Mouse (Mus musculus): ENCODE results near the gene Rnf121. TPM values are rescaled to one million over a fixed set of nuclear protein-coding genes. Genes with fewer than 3 reads are reported as not detected.
A peak's percentile ranks its signal among the peaks of the same experiment; 100 is the strongest.

Rnf121 gene
- total and polyA plus RNA-seq, 2 experiments from 2014 or later = 23.4 to 34.2 TPM

DNA sequence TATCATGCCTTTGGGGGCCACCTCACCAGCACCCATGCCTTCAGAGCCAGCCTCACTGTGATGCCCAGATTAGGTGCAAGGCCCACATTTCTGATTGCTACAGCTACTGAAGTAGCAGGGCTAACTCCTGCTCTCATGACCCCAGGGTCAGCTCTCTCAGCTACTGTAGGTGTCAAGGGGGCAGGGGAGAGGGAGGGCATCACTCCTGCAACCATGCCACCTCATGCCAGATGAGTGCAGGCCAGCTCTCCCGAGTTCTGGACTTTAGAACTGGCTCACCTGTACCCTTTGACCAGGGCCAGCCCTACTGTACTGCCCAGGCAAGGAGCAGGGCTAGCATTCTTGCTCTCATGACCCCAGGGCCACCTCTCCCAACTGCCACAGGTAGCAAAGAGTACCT is 82.5 kb downstream of the Rnf121 start:
- ATAC-seq (no peak), DNase-seq (no peak)
- 92% methylated on average over 1 of the region's 1 CpGs for WGBS

DNA sequence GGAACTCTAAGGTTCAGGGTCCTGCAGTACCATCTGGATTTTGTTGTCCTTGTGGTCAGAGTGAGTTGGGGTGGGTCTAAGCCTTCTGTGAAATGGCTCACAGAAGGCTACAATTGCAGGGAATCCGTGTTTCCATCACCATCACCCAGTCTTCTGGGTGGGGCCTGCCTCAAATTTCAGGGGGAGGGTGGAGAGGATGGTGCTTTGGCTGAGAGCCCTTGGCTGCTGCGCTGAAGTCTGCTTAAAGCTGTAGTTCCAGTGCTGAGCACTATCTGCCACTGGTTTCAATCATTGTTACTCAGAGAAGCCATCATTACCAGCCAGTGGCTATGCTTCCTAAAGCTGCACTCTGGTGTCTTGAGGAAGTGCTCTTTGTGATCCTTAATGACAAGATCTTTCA is 90.8 kb downstream of the Rnf121 start:
- 58% methylated on average over 2 of the region's 2 CpGs for WGBS
- peaks cover 7% of the 10 kb centered on the region for H3K4me1 ChIP-seq (ENCODE audit: insufficient read depth)
- no peak for ATAC-seq
- no peaks in the 10 kb centered on the region for H3K9me3 ChIP-seq (ENCODE audit: low read length)
- no peak for TF ChIP-seq CTCF (IDR thresholded peaks at IDR 0.05; ENCODE audit: low read depth)
- DNase-seq = no peak
- 0 out of 2 replicates have a peak, but pooled peaks cover 4% of the 10 kb centered on the region for H3K36me3 ChIP-seq (ENCODE audit: insufficient read depth)
- H3K4me2 ChIP-seq (ENCODE audit: low read depth) = no peak overlapping the region
- no peak overlapping the region for H3K9ac ChIP-seq
- H3K4me3 ChIP-seq (ENCODE audit: low read depth, low read length) = no peak overlapping the region
- H3K27me3 ChIP-seq (ENCODE audit: insufficient read depth, low read length) = no peaks in the 10 kb centered on the region
- no peak overlapping the region for H3K27ac ChIP-seq (ENCODE audit: low read depth, low read length)

More for the DNA sequence above, 82.5 kb downstream of the Rnf121 start:
- no peak for TF ChIP-seq CTCF (IDR thresholded peaks at IDR 0.05; ENCODE audit: low read depth)
- H3K27me3 ChIP-seq (ENCODE audit: insufficient read depth, low read length) = no peaks in the 10 kb centered on the region
- no peak overlapping the region for H3K9ac ChIP-seq
- no peaks in the 10 kb centered on the region for H3K4me1 ChIP-seq (ENCODE audit: insufficient read depth)
- peaks cover 10% of the 10 kb centered on the region for H3K36me3 ChIP-seq (ENCODE audit: insufficient read depth)
- H3K4me3 ChIP-seq (ENCODE audit: low read depth, low read length) = no peak overlapping the region
- H3K4me2 ChIP-seq (ENCODE audit: low read depth) = no peak overlapping the region
- H3K9me3 ChIP-seq (ENCODE audit: low read length) = no peaks in the 10 kb centered on the region
- H3K27ac ChIP-seq (ENCODE audit: low read depth, low read length) = no peak overlapping the region

DNA sequence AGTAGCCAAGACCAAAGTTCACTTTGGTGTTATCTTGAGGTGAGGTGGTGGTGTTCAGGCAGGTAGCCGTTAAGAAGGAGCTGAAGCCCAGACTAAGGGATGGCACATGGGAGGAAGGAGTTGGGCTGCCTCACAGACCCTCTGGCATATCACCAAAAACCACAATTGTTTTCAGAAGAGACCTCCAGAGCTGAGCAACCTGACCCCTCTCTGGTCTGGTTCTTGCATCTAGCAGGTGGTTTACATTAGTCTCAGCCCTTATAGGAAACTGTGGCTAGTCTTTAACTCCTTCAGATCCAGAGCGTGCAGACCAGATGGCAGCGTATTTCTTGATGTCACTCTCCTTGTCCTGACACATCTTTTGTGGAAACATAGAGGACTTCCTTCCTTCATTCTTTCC is 91.5 kb downstream of the Rnf121 start:
- no peak for TF ChIP-seq CTCF (IDR thresholded peaks at IDR 0.05; ENCODE audit: low read depth)
- ATAC-seq (no peak), DNase-seq (no peak)
- Histone ChIP-seq H3K4me2 (ENCODE audit: low read depth) (no peak overlapping the region), H3K4me3 (ENCODE audit: low read depth, low read length) (no peak overlapping the region), H3K9ac (no peak overlapping the region), H3K36me3 (ENCODE audit: insufficient read depth) (0 out of 2 replicates have a peak, but pooled peaks cover 4% of the 10 kb centered on the region), H3K9me3 (ENCODE audit: low read length) (no peaks in the 10 kb centered on the region), H3K27ac (ENCODE audit: low read depth, low read length) (no peak overlapping the region), H3K27me3 (ENCODE audit: insufficient read depth, low read length) (no peaks in the 10 kb centered on the region), H3K4me1 (ENCODE audit: insufficient read depth) (peaks cover 13% of the 10 kb centered on the region)
- WGBS = 79% methylated on average over 3 of the region's 3 CpGs

DNA sequence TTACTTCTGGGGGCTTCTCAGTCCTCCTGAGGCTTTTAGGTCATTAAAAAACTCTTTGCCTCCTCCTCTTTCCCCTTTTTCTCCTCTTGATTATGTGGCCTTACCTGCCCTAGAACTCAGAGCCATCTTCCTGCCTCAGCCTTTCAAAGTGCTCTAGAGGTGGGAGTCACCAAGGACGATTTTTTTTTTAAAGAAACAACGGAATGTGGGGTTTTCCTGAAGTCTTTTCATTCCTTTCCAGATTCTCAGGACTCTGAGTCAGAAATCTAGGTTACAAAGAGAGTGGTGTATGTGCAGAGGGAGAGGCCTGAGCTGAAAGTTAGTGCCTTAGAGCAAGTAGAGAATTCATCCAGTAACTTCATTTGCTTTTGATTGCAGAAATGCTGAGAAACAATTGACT is 93.5 kb downstream of the Rnf121 start:
- DNase-seq (no peak), ATAC-seq (no peak)
- Histone ChIP-seq H3K36me3 (ENCODE audit: insufficient read depth) (no peaks in the 10 kb centered on the region), H3K27ac (ENCODE audit: low read depth, low read length) (peak overlapping the region; percentile 99), H3K27me3 (ENCODE audit: insufficient read depth, low read length) (no peaks in the 10 kb centered on the region), H3K4me2 (ENCODE audit: low read depth) (peak overlapping the region; percentile 74), H3K9me3 (ENCODE audit: low read length) (no peaks in the 10 kb centered on the region), H3K4me3 (ENCODE audit: low read depth, low read length) (peak overlapping the region; percentile 75; the same call in 1 of the 2 replicates), H3K9ac (peak overlapping the region; percentile 93; the same call in 1 of the 2 replicates), H3K4me1 (ENCODE audit: insufficient read depth) (peaks cover 14% of the 10 kb centered on the region)
- WGBS = 34% methylated on average over 2 of the region's 2 CpGs
- no peak for TF ChIP-seq CTCF (IDR thresholded peaks at IDR 0.05; ENCODE audit: low read depth)

DNA sequence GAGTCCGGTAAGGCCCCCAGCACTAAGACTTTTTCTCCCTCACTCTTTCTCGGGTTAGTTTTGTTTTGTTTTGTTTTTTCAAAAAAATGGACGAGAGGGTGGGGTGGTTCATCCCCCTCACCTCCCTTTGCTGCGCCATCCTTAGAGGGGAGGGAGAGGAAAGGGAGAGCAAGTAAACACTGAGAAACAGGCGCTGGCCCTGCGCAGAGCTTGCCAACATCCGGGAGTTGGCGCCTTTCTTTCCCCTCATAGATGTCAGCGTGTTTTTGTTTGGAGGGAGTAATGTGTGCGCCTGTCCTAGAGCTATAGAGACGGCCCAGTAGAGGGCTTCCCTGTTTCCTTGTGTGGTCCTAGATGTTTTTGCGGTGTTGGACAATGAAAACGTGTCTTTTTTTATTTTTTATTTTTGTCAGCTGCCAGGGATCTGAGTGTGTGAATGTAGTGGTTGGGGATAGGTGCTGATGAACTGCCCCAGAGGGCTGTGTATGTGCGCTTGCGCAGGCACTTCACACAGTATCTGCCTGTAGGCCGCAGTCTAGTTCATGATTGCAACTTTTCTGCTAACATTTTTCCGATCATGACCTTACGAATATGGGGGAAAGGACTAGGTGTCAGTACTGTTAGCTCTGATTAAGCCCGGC is 94.3 kb downstream of the Rnf121 start:
- under 1% methylated on average over 19 of the region's 19 CpGs for WGBS
- TF ChIP-seq CTCF (IDR thresholded peaks at IDR 0.05; ENCODE audit: low read depth) = peak; percentile 15; the same call in 1 of the 2 replicates
- Histone ChIP-seq H3K9ac (peak overlapping the region; percentile 93), H3K27me3 (ENCODE audit: insufficient read depth, low read length) (no peaks in the 10 kb centered on the region), H3K4me3 (ENCODE audit: low read depth, low read length) (peak overlapping the region; percentile 75), H3K9me3 (ENCODE audit: low read length) (no peaks in the 10 kb centered on the region), H3K36me3 (ENCODE audit: insufficient read depth) (no peaks in the 10 kb centered on the region), H3K4me1 (ENCODE audit: insufficient read depth) (peaks cover 14% of the 10 kb centered on the region), H3K27ac (ENCODE audit: low read depth, low read length) (peak overlapping the region; percentile 99), H3K4me2 (ENCODE audit: low read depth) (peak overlapping the region; percentile 74)
- DNase-seq (peak; percentile 87), ATAC-seq (peak; percentile 77)

DNA sequence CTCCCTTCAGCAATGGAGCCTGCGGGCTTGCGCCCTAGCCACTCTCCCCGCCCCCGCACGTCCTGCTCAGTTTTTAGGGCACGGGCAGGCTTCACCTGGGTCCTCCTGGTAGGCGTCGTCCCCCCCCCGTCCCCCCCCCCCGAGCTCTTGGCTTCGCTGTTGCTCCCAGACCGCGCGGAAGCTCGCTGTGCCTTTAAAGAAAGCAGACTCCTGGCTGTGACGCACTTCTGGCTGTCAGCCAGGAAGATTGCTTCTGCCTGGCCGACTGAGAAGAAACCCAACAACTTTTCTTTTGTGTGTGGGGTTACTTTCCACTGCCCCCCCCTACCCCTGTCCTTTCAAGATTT is 94.9 kb downstream of the Rnf121 start:
- Histone ChIP-seq H3K4me1 (ENCODE audit: insufficient read depth) (peaks cover 14% of the 10 kb centered on the region), H3K4me3 (ENCODE audit: low read depth, low read length) (peak overlapping the region; percentile 75), H3K27ac (ENCODE audit: low read depth, low read length) (peak overlapping the region; percentile 99), H3K27me3 (ENCODE audit: insufficient read depth, low read length) (no peaks in the 10 kb centered on the region), H3K4me2 (ENCODE audit: low read depth) (peak overlapping the region; percentile 74), H3K9ac (peak overlapping the region; percentile 93), H3K36me3 (ENCODE audit: insufficient read depth) (no peaks in the 10 kb centered on the region), H3K9me3 (ENCODE audit: low read length) (no peaks in the 10 kb centered on the region)
- ATAC-seq = peak; percentile 70
- 6% methylated on average over 11 of the region's 17 CpGs for whole genome bisulfite sequencing
- peak; percentile 95 for DNase-seq
- no peak for TF ChIP-seq CTCF (IDR thresholded peaks at IDR 0.05; ENCODE audit: low read depth)

DNA sequence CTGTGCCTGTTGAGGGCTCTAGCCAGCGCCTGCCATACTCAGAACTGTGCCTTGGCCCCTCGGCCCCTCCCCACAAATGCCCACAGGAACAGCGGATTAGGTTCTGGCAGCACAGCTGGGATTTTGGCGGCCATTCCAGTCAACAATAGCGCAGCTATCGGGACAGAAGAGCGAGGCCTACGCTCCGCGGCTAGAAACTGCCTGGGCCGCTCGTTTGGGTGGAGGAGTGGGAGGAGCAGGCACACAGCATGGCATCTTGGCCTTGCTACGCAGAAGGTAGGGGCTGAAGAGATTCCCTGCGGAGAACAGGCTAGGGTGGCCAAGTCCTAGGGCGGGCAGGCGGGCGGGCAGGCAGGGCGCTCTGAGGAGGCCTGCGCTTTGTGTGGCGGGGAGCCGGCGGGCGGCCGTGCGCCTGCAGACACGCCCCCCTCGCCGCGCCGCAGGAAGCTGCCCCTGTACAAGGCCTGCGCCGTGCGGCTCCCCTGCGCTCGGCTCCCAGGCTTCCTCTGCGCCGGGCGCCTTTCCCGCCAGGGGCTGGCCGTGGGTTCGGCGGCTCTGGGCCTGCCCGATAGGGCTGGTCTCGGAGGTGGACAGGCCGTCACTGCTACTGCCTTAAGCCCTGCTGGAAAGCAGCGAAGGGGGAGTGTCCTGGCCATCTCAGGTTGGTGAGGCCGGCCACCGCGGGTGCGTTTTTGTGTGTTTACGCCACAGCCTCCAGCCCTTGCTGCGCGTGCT is 95.4 kb downstream of the Rnf121 start:
- peak overlapping the region; percentile 93 for H3K9ac ChIP-seq
- H3K27ac ChIP-seq (ENCODE audit: low read depth, low read length) = peak overlapping the region; percentile 99
- no peaks in the 10 kb centered on the region for H3K27me3 ChIP-seq (ENCODE audit: insufficient read depth, low read length)
- TF ChIP-seq CTCF (IDR thresholded peaks at IDR 0.05; ENCODE audit: low read depth) = no peak
- 2% methylated on average over 48 of the region's 53 CpGs for WGBS
- no peaks in the 10 kb centered on the region for H3K36me3 ChIP-seq (ENCODE audit: insufficient read depth)
- no peaks in the 10 kb centered on the region for H3K9me3 ChIP-seq (ENCODE audit: low read length)
- DNase-seq (peak; percentile 88), ATAC-seq (peak; percentile 87)
- H3K4me2 ChIP-seq (ENCODE audit: low read depth) = peak overlapping the region; percentile 74
- peaks cover 14% of the 10 kb centered on the region for H3K4me1 ChIP-seq (ENCODE audit: insufficient read depth)
- H3K4me3 ChIP-seq (ENCODE audit: low read depth, low read length) = peak overlapping the region; percentile 75

Other genes starting within 250 kb of the Rnf121 start
- not detected in 2 replicates for gene Phox2a, start 247.2 kb downstream of the Rnf121 start, total RNA-seq (2014; rRNA removed)
- gene Phox2a, start 247.2 kb downstream of the Rnf121 start, polyA plus RNA-seq (2015; fragmentation: Nextera tagmentation; extraction: Ambion mirVana) = not detected in 2 replicates
- 14.7 and 15.4 TPM in 2 replicates for gene Inppl1, start 227.2 kb downstream of the Rnf121 start, total RNA-seq (2014; rRNA removed)
- 6.6 and 9.6 TPM in 2 replicates for gene Inppl1, start 227.2 kb downstream of the Rnf121 start, polyA plus RNA-seq (2015; fragmentation: Nextera tagmentation; extraction: Ambion mirVana)
- gene Folr2, start 208.3 kb downstream of the Rnf121 start, total RNA-seq (2014; rRNA removed) = 3.4 and 3.8 TPM in 2 replicates
- gene Folr2, start 208.3 kb downstream of the Rnf121 start, polyA plus RNA-seq (2015; fragmentation: Nextera tagmentation; extraction: Ambion mirVana) = 2.5 and 3.0 TPM in 2 replicates
- gene Anapc15, start 201.8 kb downstream of the Rnf121 start, total RNA-seq (2014; rRNA removed) = 47.0 and 64.2 TPM in 2 replicates
- 68.8 and 73.3 TPM in 2 replicates for gene Anapc15, start 201.8 kb downstream of the Rnf121 start, polyA plus RNA-seq (2015; fragmentation: Nextera tagmentation; extraction: Ambion mirVana)
- gene Folr1, start 194.7 kb downstream of the Rnf121 start, total RNA-seq (2014; rRNA removed) = 7.0 and 10.5 TPM in 2 replicates
- 38.5 and 49.6 TPM in 2 replicates for gene Folr1, start 194.7 kb downstream of the Rnf121 start, polyA plus RNA-seq (2015; fragmentation: Nextera tagmentation; extraction: Ambion mirVana)
- gene Lamtor1, start 159.6 kb downstream of the Rnf121 start, total RNA-seq (2014; rRNA removed) = 96.3 and 105 TPM in 2 replicates
- gene Lamtor1, start 159.6 kb downstream of the Rnf121 start, polyA plus RNA-seq (2015; fragmentation: Nextera tagmentation; extraction: Ambion mirVana) = 176 and 205 TPM in 2 replicates
- not detected in 2 replicates for gene Tomt, start 159.1 kb downstream of the Rnf121 start, total RNA-seq (2014; rRNA removed)
- gene Tomt, start 159.1 kb downstream of the Rnf121 start, polyA plus RNA-seq (2015; fragmentation: Nextera tagmentation; extraction: Ambion mirVana) = 0.27 and 0.34 TPM in 2 replicates
- 4.8 and 5.4 TPM in 2 replicates for gene Lrrc51, start 131.6 kb downstream of the Rnf121 start, total RNA-seq (2014; rRNA removed)
- 9.1 and 10.6 TPM in 2 replicates for gene Lrrc51, start 131.6 kb downstream of the Rnf121 start, polyA plus RNA-seq (2015; fragmentation: Nextera tagmentation; extraction: Ambion mirVana)
- 58.3 and 74.2 TPM in 2 replicates for gene Numa1, start 131.4 kb downstream of the Rnf121 start, total RNA-seq (2014; rRNA removed)
- gene Numa1, start 131.4 kb downstream of the Rnf121 start, polyA plus RNA-seq (2015; fragmentation: Nextera tagmentation; extraction: Ambion mirVana) = 18.1 and 24.3 TPM in 2 replicates
- gene Il18bp, start 46.8 kb downstream of the Rnf121 start, total RNA-seq (2014; rRNA removed) = 9.5 and 11.2 TPM in 2 replicates
- gene Il18bp, start 46.8 kb downstream of the Rnf121 start, polyA plus RNA-seq (2015; fragmentation: Nextera tagmentation; extraction: Ambion mirVana) = 1.7 and 2.8 TPM in 2 replicates
- 23.4 and 32.7 TPM in 2 replicates for gene Xndc1, start within 50 bp of the Rnf121 start, total RNA-seq (2014; rRNA removed)
- gene Xndc1, start within 50 bp of the Rnf121 start, polyA plus RNA-seq (2015; fragmentation: Nextera tagmentation; extraction: Ambion mirVana) = 11.9 and 14.6 TPM in 2 replicates
- 1.3 and 2.5 TPM in 2 replicates for gene Xntrpc, start 244 bp upstream of the Rnf121 start, total RNA-seq (2014; rRNA removed)
- gene Xntrpc, start 244 bp upstream of the Rnf121 start, polyA plus RNA-seq (2015; fragmentation: Nextera tagmentation; extraction: Ambion mirVana) = 0.42 and 0.58 TPM in 2 replicates
- gene Trpc2, start 17.6 kb upstream of the Rnf121 start, total RNA-seq (2014; rRNA removed) = 0.23 and 1.1 TPM in 2 replicates
- not detected in 2 replicates for gene Trpc2, start 17.6 kb upstream of the Rnf121 start, polyA plus RNA-seq (2015; fragmentation: Nextera tagmentation; extraction: Ambion mirVana)
- gene Art1, start 36.3 kb upstream of the Rnf121 start, total RNA-seq (2014; rRNA removed) = 0.15 TPM in 1 of 2 replicates, not detected in the other
- gene Art1, start 36.3 kb upstream of the Rnf121 start, polyA plus RNA-seq (2015; fragmentation: Nextera tagmentation; extraction: Ambion mirVana) = 0.15 and 0.39 TPM in 2 replicates
- gene Art5, start 44.0 kb upstream of the Rnf121 start, total RNA-seq (2014; rRNA removed) = 0.23 and 0.29 TPM in 2 replicates
- 0.22 and 0.50 TPM in 2 replicates for gene Art5, start 44.0 kb upstream of the Rnf121 start, polyA plus RNA-seq (2015; fragmentation: Nextera tagmentation; extraction: Ambion mirVana)
- 0.23 and 0.62 TPM in 2 replicates for gene Chrna10, start 51.4 kb upstream of the Rnf121 start, total RNA-seq (2014; rRNA removed)
- 0.16 TPM in 1 of 2 replicates, not detected in the other for gene Chrna10, start 51.4 kb upstream of the Rnf121 start, polyA plus RNA-seq (2015; fragmentation: Nextera tagmentation; extraction: Ambion mirVana)
- 30.7 and 40.9 TPM in 2 replicates for gene Nup98, start 144.7 kb upstream of the Rnf121 start, total RNA-seq (2014; rRNA removed)
- gene Nup98, start 144.7 kb upstream of the Rnf121 start, polyA plus RNA-seq (2015; fragmentation: Nextera tagmentation; extraction: Ambion mirVana) = 6.2 and 9.5 TPM in 2 replicates
- 35.9 and 38.2 TPM in 2 replicates for gene Pgap2, start 144.7 kb upstream of the Rnf121 start, total RNA-seq (2014; rRNA removed)
- gene Pgap2, start 144.7 kb upstream of the Rnf121 start, polyA plus RNA-seq (2015; fragmentation: Nextera tagmentation; extraction: Ambion mirVana) = 41.8 and 50.8 TPM in 2 replicates
- gene Rhog, start 190.6 kb upstream of the Rnf121 start, total RNA-seq (2014; rRNA removed) = 5.7 and 7.0 TPM in 2 replicates
- 14.4 and 15.5 TPM in 2 replicates for gene Rhog, start 190.6 kb upstream of the Rnf121 start, polyA plus RNA-seq (2015; fragmentation: Nextera tagmentation; extraction: Ambion mirVana)
- gene Stim1, start 202.3 kb upstream of the Rnf121 start, total RNA-seq (2014; rRNA removed) = 21.2 and 30.5 TPM in 2 replicates
- 12.1 and 15.5 TPM in 2 replicates for gene Stim1, start 202.3 kb upstream of the Rnf121 start, polyA plus RNA-seq (2015; fragmentation: Nextera tagmentation; extraction: Ambion mirVana)